Mouse (Mus musculus): ENCODE results near the gene Sept6.

DNA sequence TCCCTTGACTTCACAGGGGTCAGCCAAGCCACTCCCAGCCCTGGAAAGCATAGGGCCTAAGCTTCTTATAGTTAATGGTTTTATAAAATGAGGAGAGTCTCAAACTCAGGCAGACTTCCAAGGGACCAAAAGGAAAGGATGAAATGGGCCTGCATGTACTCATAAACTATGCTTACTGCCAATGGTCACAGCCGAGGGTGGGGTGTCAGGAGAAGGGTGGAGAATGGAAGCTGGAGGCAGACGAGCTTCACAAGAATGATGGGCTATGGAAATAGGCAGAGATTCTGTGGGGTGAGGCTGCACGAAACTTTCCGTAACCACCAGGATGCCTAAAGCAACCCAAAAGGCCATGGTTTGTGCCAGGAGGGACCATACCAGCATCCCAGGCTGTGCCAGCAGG, 15.3 kb downstream of the Sept6 start:
- TF ChIP-seq TBP (conservative IDR thresholded peaks at IDR 0.05; ENCODE audit: low read depth, low read length) (no peak), CTCF (conservative IDR thresholded peaks at IDR 0.05 in 1 of 2, IDR thresholded peaks at IDR 0.05 in 1 of 2; ENCODE audit: low read depth in 2 of 2, low read length in 2 of 2) (no peak), NRF1 (IDR thresholded peaks at IDR 0.05; ENCODE audit: low read depth, low read length) (no peak), ELF1 (IDR thresholded peaks at IDR 0.05; ENCODE audit: low read depth, low read length) (no peak), MAZ (IDR thresholded peaks at IDR 0.05; ENCODE audit: low read depth, low read length) (no peak), ZNF384 (IDR thresholded peaks at IDR 0.05; ENCODE audit: low read depth, low read length) (no peak), POLR2A (IDR thresholded peaks at IDR 0.05; ENCODE audit: low read depth, low read length) (no peak), MAFK (IDR thresholded peaks at IDR 0.05; ENCODE audit: insufficient replicate concordance, low read length) (no peak), MEF2A (IDR thresholded peaks at IDR 0.05; ENCODE audit: borderline replicate concordance, low read depth, low read length) (no peak), RCOR1 (conservative IDR thresholded peaks at IDR 0.05; ENCODE audit: low read depth, low read length) (no peak), USF1 (IDR thresholded peaks at IDR 0.05; ENCODE audit: low read depth, low read length) (no peak), JUND (conservative IDR thresholded peaks at IDR 0.05; ENCODE audit: low read depth, low read length) (no peak)

Data from CH12.LX (cell line).